Mouse (Mus musculus): Measurements from ENCODE around the gene Tmcc3. TPM values are rescaled to one million over a fixed set of nuclear protein-coding genes. Genes with fewer than 3 reads are reported as not detected.

The Tmcc3 gene
- polyA plus RNA-seq, 1 experiment = not detected

DNA sequence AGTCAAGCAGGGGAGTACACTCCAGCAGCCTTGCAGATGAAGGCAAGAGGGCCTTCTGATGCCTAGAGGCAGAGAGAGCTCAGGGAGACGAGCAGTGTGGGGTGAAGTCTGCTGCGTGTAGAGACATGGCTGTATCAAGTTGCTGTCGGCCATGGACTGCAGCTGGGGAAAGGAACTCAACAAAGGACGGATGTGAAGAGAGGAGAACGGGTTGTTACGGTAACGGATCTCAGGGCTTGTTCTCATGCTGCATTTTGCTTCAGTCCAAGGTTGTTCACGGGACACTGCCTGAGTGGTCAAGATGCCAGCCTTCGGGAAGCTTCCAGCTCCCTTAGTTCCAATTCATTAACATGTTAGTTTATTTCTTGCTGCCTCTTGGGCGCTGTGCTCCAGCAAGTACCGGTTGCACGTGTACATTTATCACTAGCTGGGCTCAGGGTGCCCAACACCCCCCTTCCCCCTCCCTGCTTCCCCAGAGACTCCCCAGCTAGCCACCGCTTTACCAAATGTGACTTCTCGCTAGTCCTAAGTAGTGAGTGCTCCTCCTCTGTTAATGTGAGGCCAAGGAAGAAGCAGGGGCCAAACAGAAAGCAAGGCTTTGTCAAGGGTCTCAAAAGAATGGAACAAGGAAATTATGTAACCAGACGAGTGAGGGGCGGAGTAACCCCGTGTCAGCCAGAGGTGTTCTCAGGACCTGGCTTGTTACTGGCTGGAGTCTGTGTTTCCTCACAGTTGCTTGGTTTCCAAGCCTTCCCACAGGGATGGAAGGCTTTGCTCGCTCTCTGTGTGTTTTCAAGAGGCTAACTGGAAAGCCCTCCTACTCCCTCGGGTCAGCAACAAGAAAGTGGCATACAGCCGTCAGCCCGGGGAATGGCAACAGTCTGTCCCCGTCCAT, 104.4 kb downstream of the Tmcc3 start:
- H3K4me1 ChIP-seq (ENCODE audit: control insufficient read depth, insufficient read depth, low read length) = peaks cover 16% of the 10 kb centered on the region
- WGBS = 28% methylated on average over 22 of the region's 22 CpGs
- H3K4me3 ChIP-seq (ENCODE audit: insufficient read depth, low read depth, low read length) = no peak overlapping the region; the same call in 1 of the 2 replicates
- no peak for TF ChIP-seq POLR2A (IDR thresholded peaks at IDR 0.05; ENCODE audit: insufficient read depth, low read depth, low read length)
- TF ChIP-seq CTCF (IDR thresholded peaks at IDR 0.05; ENCODE audit: insufficient read depth, low read depth, low read length) = no peak
- peak overlapping the region; percentile 54 for H3K27ac ChIP-seq (ENCODE audit: insufficient read depth, low read depth, low read length)

- no peak overlapping the region for H3K4me3 ChIP-seq (ENCODE audit: insufficient read depth, low read depth, low read length)
- no peak overlapping the region for H3K27ac ChIP-seq (ENCODE audit: insufficient read depth, low read depth, low read length)
- H3K4me1 ChIP-seq (ENCODE audit: control insufficient read depth, insufficient read depth, low read length) = peaks cover 16% of the 10 kb centered on the region
- no peak for TF ChIP-seq POLR2A (IDR thresholded peaks at IDR 0.05; ENCODE audit: insufficient read depth, low read depth, low read length)
- no peak for TF ChIP-seq CTCF (IDR thresholded peaks at IDR 0.05; ENCODE audit: insufficient read depth, low read depth, low read length)
- WGBS = 96% methylated on average over 4 of the region's 4 CpGs
Observed at GRCm38 (mm10) chr10:94417643-94418042, 105.9 kb downstream of the Tmcc3 start.

DNA sequence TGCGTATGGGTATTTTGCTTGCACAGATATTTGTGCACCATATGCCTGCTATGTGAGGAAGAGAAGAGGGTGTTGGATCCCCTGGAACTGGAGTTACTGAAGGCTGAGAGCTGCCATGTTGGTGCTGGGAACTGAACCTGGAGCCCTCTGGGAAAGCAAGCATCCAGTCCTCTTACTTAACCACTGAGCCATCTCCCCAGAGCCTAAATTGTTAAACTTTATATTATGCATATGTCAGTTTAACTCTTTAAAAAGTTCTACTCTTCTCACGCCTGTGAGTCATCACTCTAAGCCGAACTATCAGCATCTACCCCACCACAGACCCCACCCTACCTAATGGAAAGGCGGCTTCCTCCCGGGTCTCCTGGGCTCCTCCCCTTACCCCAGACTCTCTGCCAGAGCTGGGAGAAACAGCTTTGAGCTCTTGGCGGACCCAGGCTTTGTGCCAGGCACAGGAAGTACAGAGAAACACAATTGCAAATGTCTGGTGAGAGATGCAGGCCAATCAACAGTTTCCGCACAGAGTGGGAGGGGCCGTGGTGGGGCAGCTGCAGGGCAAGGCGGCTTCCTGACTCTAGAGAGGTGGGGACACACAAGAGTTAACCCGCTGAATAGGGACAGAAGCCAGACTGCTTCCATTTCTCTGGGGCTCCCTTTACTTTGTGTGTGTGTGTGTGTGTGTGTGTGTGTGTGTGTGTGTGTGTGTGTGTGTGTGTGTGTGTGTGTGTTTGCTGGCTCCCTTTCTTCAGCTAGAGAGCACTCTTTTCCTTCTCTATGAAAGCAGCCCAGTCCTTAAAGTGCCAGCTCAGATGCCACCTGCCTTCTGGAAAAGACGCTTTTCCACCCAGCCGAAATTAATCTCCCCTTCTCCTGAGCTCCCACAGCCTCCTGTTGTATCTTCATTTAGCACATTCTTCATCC, 114.5 kb downstream of the Tmcc3 start:
- H3K4me1 ChIP-seq (ENCODE audit: control insufficient read depth, insufficient read depth, low read length) = peaks cover 10% of the 10 kb centered on the region; the same call in 1 of the 2 replicates
- H3K4me3 ChIP-seq (ENCODE audit: insufficient read depth, low read depth, low read length) = no peak overlapping the region
- WGBS = 26% methylated on average over 12 of the region's 12 CpGs
- no peak overlapping the region for H3K27ac ChIP-seq (ENCODE audit: insufficient read depth, low read depth, low read length)
- TF ChIP-seq POLR2A (IDR thresholded peaks at IDR 0.05; ENCODE audit: insufficient read depth, low read depth, low read length) (no peak), CTCF (IDR thresholded peaks at IDR 0.05; ENCODE audit: insufficient read depth, low read depth, low read length) (no peak)

DNA sequence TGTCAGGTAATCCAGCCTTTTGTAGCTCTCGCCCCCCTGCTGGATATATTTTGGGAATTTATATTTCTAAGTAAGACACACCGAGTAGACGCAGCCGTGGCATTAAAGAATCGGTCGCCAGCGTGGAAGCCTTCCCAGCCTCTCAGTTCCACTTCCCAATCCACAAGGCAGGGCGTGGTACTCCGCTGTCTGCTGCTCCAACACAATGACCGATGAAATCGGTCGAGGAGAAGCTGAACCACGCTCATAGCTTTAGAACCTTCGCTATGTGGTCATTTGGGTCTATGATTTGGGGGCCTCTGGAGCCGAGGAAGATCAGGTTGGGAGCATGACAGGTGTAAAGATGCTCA, 115.1 kb downstream of the Tmcc3 start:
- Histone ChIP-seq H3K4me3 (ENCODE audit: insufficient read depth, low read depth, low read length) (no peak overlapping the region), H3K27ac (ENCODE audit: insufficient read depth, low read depth, low read length) (no peak overlapping the region), H3K4me1 (ENCODE audit: control insufficient read depth, insufficient read depth, low read length) (peaks cover 10% of the 10 kb centered on the region; the same call in 1 of the 2 replicates)
- TF ChIP-seq POLR2A (IDR thresholded peaks at IDR 0.05; ENCODE audit: insufficient read depth, low read depth, low read length) = no peak
- no peak for TF ChIP-seq CTCF (IDR thresholded peaks at IDR 0.05; ENCODE audit: insufficient read depth, low read depth, low read length)
- WGBS = 55% methylated on average over 15 of the region's 15 CpGs

GRCm38 (mm10) chr10:94428186-94428942, 116.6 kb downstream of the Tmcc3 start:
- Histone ChIP-seq H3K4me3 (ENCODE audit: insufficient read depth, low read depth, low read length) (no peak overlapping the region), H3K4me1 (ENCODE audit: control insufficient read depth, insufficient read depth, low read length) (peaks cover 10% of the 10 kb centered on the region; the same call in 1 of the 2 replicates), H3K27ac (ENCODE audit: insufficient read depth, low read depth, low read length) (no peak overlapping the region)
- 47% methylated on average over 12 of the region's 12 CpGs for WGBS
- TF ChIP-seq POLR2A (IDR thresholded peaks at IDR 0.05; ENCODE audit: insufficient read depth, low read depth, low read length) (no peak), CTCF (IDR thresholded peaks at IDR 0.05; ENCODE audit: insufficient read depth, low read depth, low read length) (no peak)

- H3K27ac ChIP-seq (ENCODE audit: insufficient read depth, low read depth, low read length) = no peak overlapping the region
- WGBS = 80% methylated on average over 6 of the region's 6 CpGs
- no peak overlapping the region for H3K4me3 ChIP-seq (ENCODE audit: insufficient read depth, low read depth, low read length)
Observed at GRCm38 (mm10) chr10:94430566-94430965, 118.8 kb downstream of the Tmcc3 start.

GRCm38 (mm10) chr10:94432933-94433332, 121.2 kb downstream of the Tmcc3 start:
- Histone ChIP-seq H3K27ac (ENCODE audit: insufficient read depth, low read depth, low read length) (no peak overlapping the region), H3K4me1 (ENCODE audit: control insufficient read depth, insufficient read depth, low read length) (peaks cover 1% of the 10 kb centered on the region; the same call in 1 of the 2 replicates), H3K4me3 (ENCODE audit: insufficient read depth, low read depth, low read length) (no peak overlapping the region)
- 75% methylated on average over 5 of the region's 5 CpGs for WGBS
- no peak for TF ChIP-seq CTCF (IDR thresholded peaks at IDR 0.05; ENCODE audit: insufficient read depth, low read depth, low read length)
- no peak for TF ChIP-seq POLR2A (IDR thresholded peaks at IDR 0.05; ENCODE audit: insufficient read depth, low read depth, low read length)

More at GRCm38 (mm10) chr10:94430566-94430965, 118.8 kb downstream of the Tmcc3 start:
- peaks cover 10% of the 10 kb centered on the region; the same call in 1 of the 2 replicates for H3K4me1 ChIP-seq (ENCODE audit: control insufficient read depth, insufficient read depth, low read length)
- no peak for TF ChIP-seq CTCF (IDR thresholded peaks at IDR 0.05; ENCODE audit: insufficient read depth, low read depth, low read length)
- no peak for TF ChIP-seq POLR2A (IDR thresholded peaks at IDR 0.05; ENCODE audit: insufficient read depth, low read depth, low read length)

DNA sequence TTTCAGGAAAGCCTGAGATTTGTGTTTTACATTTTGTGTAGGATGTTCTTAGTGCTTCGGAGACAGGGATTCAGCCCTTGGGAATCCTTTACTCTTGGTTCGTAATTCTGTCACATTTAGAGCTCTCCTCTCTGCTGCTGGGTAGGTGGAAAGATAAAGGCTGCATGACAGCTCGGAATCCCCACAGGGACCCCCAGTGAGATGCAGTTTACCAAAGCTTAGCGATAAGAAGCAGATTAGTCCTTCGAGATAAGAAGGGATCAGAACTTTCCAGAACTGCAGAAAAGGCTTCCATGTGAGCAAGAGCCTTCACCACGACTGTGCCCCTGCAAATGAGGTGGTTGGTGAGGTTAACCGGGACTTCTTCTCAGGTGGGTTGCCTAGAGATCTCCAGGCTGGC, 122.2 kb downstream of the Tmcc3 start:
- 57% methylated on average over 7 of the region's 7 CpGs for WGBS
- no peak overlapping the region for H3K4me3 ChIP-seq (ENCODE audit: insufficient read depth, low read depth, low read length)
- TF ChIP-seq CTCF (IDR thresholded peaks at IDR 0.05; ENCODE audit: insufficient read depth, low read depth, low read length) (no peak), POLR2A (IDR thresholded peaks at IDR 0.05; ENCODE audit: insufficient read depth, low read depth, low read length) (no peak)
- no peaks in the 10 kb centered on the region for H3K4me1 ChIP-seq (ENCODE audit: control insufficient read depth, insufficient read depth, low read length)
- H3K27ac ChIP-seq (ENCODE audit: insufficient read depth, low read depth, low read length) = no peak overlapping the region
